Mouse (Mus musculus) MN1 (cell line): ENCODE measurements at regions not wholly inside any gene's neighbourhood (a gene's known extent, or its start where the extent isn't known, plus 50 kb on each side); places are given as distances from the start of the nearest gene placed in this dataset.

Experiments
- DNase-seq: peaks from one replicate; pipeline ENCODE4 v3.0.0-alpha.2; 2016; ENCODE audit warnings: low spot score

DNA sequence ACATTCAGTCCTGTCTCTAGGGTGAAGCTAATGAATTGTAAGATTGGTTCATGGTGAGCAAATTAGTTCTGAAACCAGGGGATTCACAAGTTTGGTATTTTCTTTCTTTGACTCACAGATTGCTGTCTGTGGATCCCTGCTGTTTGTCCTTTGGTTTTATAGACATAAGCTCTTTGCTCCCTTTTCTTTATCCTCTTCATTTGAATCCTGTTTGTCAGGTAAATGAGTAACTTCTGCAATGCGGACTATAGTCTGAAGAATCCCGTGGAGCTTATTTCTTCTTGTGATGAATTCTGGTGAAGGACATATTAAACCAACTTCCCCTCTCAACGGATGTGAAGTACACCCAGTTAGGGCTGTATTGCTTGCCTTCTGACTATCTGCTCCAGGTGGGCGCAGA is 69.6 kb upstream of the Fndc3a start:
- no peak for DNase-seq

DNA sequence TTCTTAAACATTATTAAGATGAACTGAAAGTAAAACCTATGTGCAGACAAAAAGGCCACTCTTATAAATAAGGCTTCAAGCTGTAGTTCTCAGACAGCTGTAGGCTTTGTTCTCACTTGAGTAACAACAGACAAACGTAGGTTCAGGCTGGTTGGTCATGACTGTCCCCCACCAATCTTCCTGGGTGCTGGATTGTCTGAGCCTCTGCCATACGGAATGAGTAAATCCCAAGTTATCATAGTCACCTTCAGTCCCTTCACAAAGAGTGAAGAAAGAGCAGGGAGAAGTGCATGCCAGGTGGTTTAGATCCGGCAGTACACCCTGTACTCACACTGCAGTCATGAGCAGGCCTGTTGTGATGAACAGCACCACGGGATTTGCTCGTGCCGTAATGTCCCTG is 69.0 kb upstream of the Fndc3a start:
- DNase-seq, result no peak

DNA sequence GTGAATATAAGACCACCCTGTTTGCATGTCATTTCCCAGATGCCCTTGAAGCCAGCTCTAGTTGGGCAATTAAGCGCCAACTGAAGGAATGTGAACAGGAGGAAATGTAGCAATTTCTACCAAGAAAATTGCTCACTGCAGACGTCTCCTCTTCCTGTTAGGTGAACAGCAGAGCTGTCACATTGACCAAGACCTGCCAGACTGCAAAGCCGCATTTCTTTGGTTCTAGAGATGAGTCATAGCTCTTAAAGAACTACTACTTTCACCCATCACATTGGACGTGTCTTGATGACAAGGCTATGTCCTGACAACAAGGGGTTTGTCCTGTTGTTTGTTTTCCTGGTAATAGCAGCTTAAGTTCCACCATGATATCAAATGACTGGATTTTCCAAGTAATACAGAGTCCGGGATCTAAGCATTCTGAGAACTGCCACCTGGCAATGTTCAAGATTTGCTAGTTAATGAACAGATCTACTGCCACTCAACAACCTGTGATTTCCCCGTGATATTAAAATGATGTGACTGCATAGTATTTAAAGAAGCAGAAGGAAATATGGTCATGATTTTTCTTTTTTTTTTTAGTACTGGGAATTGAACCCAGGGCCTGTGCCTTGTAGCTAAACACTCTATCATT is 68.2 kb upstream of the Fndc3a start:
- DNase-seq, result no peak

DNA sequence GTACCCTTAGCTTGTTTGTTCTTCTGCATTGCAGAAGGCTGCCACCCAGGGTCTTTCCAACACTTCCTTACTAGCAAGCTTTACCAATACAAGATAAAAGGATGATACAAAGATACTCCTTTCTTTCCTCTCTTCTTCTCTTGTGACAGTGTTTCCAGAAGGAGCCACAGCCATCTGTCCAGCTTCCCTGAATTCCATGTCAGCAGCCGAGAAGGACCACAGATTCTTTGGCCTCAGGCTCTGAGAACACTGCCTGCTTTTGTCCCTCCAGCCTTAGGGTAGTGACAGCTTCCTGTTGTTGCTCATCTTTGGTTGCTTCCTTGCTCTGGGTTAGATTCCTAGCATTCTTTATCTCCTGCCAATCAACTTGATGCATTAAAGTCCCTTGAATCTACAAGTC is 60.4 kb upstream of the Fndc3a start:
- no peak for DNase-seq

DNA sequence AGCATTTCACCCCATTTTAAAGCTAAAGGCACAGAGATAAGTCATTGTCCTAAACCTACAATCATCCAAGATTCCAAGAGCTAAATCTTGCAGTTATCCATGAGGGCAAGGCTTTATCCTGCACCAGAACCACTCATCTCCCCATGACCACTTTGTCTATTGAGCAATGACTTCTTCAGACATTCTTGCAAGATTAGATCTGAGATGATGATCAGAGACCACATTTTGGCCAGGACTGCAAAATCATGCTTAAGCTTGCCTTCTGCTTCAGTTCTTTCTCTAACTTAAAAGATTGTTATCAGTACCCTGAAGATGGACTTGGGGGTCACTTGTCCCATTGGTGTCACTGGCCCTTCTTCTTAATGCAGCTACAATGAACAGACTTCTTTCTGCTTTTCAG is 50.3 kb upstream of the Fndc3a start:
- no peak for DNase-seq
